Mouse (Mus musculus) forebrain, embryonic 14.5 days (tissue): ENCODE measurements around the gene H2-Ab1. TPM values are rescaled to one million over a fixed set of nuclear protein-coding genes. Genes with fewer than 3 reads are reported as not detected.

Source experiments
- ATAC-seq: fragments of 200-750 bp; cut with Nextera tagmentation; 2 replicates; pipeline ENCODE4 v1.8.0; 2017; ENCODE audit warnings: mild to moderate bottlenecking, moderate library complexity
- DNase-seq: peaks from one replicate; pipeline ENCODE4 v3.0.0-alpha.2; 2015; ENCODE audit warnings: low spot score
- H3K27ac ChIP-seq: fragments of 300-500 bp; sonication (generic); 2 replicates; pipeline ENCODE4 v1.5.1; 2014; ENCODE audit warnings: low read depth, mild to moderate bottlenecking, control low read depth, low read length, moderate library complexity
- H3K27me3 ChIP-seq: fragments of 300-500 bp; sonication (generic); replicated peaks from 2 replicates; pipeline ENCODE4 v1.6.1; 2014; ENCODE audit warnings: low read length, control low read depth, mixed read lengths; ENCODE audit not compliant: control insufficient read depth, insufficient read depth
- H3K36me3 ChIP-seq: fragments of 300-500 bp; sonication (generic); 2 replicates; pipeline ENCODE4 v1.6.1; 2014; ENCODE audit warnings: low read length, control low read depth; ENCODE audit not compliant: control insufficient read depth, insufficient read depth
- H3K4me1 ChIP-seq: fragments of 300-500 bp; sonication (generic); 2 replicates; pipeline ENCODE4 v1.6.1; 2014; ENCODE audit warnings: antibody characterized with exemption, low read length, control low read depth; ENCODE audit not compliant: control insufficient read depth, insufficient read depth
- H3K4me2 ChIP-seq: fragments of 300-500 bp; sonication (generic); 2 replicates; pipeline ENCODE4 v1.6.1; 2014; ENCODE audit warnings: mild to moderate bottlenecking, control low read depth, low read length
- H3K4me3 ChIP-seq: fragments of 300-500 bp; sonication (generic); 2 replicates; pipeline ENCODE4 v1.5.1; 2014; ENCODE audit warnings: low read depth, low read length, control low read depth
- H3K9ac ChIP-seq: fragments of 300-500 bp; sonication (generic); 2 replicates; pipeline ENCODE4 v1.6.1; 2014; ENCODE audit warnings: mild to moderate bottlenecking, low read length, control low read depth, moderate library complexity
- H3K9me3 ChIP-seq: fragments of 300-500 bp; sonication (generic); replicated peaks from 2 replicates; pipeline ENCODE4 v1.6.1; 2016; ENCODE audit warnings: low read length, control low read depth, mixed read lengths; ENCODE audit not compliant: control insufficient read depth
- WGBS: fragments of 180-500 bp; shearing (Covaris S2); extraction: QIAGEN DNeasy Blood & Tissue Kit; methylation state at CpG from one replicate; pipeline ENCODE4 v1.1.7; 2014; 5-methylcytosine and 5-hydroxymethylcytosine counted together
- polyA plus RNA-seq: library from polyadenylated mRNA; unstranded; fragments of >200 nt; fragmentation: Nextera tagmentation; extraction: Ambion mirVana; gene quantifications from 2 replicates; pipeline ENCODE4 v1.2.1, GENCODE M21; 2014

Gene H2-Ab1
- polyA plus RNA-seq, 1 experiment from 2014 or later: 1.4 TPM

GRCm38 (mm10) chr17:34244656-34245055 is 12.8 kb upstream of the H2-Ab1 start:
- Histone ChIP-seq H3K36me3 (no peaks in the 10 kb centered on the region), H3K9me3 (no peaks in the 10 kb centered on the region), H3K4me3 (no peak overlapping the region), H3K4me2 (no peak overlapping the region), H3K4me1 (no peaks in the 10 kb centered on the region), H3K9ac (no peak overlapping the region), H3K27ac (no peak overlapping the region), H3K27me3 (0 out of 2 replicates have a peak, but pooled peaks cover 2% of the 10 kb centered on the region)
- WGBS: 73% methylated on average over 4 of the region's 4 CpGs
- DNase-seq (no peak), ATAC-seq (no peak)

- no peak overlapping the region for H3K27ac ChIP-seq
- H3K36me3 ChIP-seq: no peaks in the 10 kb centered on the region
- H3K4me2 ChIP-seq: no peak overlapping the region
- 79% methylated on average over 3 of the region's 3 CpGs for WGBS
- no peak overlapping the region for H3K9ac ChIP-seq
- no peak overlapping the region for H3K4me3 ChIP-seq
- ATAC-seq (no peak), DNase-seq (no peak)
- no peaks in the 10 kb centered on the region for H3K9me3 ChIP-seq
- H3K27me3 ChIP-seq: 0 out of 2 replicates have a peak, but pooled peaks cover 2% of the 10 kb centered on the region
- no peaks in the 10 kb centered on the region for H3K4me1 ChIP-seq
These were observed 10.4 kb upstream of the H2-Ab1 start for GRCm38 (mm10) chr17:34247047-34247446.

GRCm38 (mm10) chr17:34248764-34249163 is 8.7 kb upstream of the H2-Ab1 start:
- no peak overlapping the region for H3K4me3 ChIP-seq
- 65% methylated on average over 2 of the region's 2 CpGs for WGBS

GRCm38 (mm10) chr17:34249361-34249760 is 8.1 kb upstream of the H2-Ab1 start:
- no peak overlapping the region for H3K9ac ChIP-seq

More at GRCm38 (mm10) chr17:34248764-34249163, 8.7 kb upstream of the H2-Ab1 start:
- DNase-seq (no peak), ATAC-seq (no peak)
- H3K9me3 ChIP-seq: no peaks in the 10 kb centered on the region
- no peaks in the 10 kb centered on the region for H3K4me1 ChIP-seq
- H3K36me3 ChIP-seq: no peaks in the 10 kb centered on the region
- no peak overlapping the region for H3K4me2 ChIP-seq
- H3K9ac ChIP-seq: no peak overlapping the region
- 0 out of 2 replicates have a peak, but pooled peaks cover 2% of the 10 kb centered on the region for H3K27me3 ChIP-seq
- H3K27ac ChIP-seq: no peak overlapping the region

GRCm38 (mm10) chr17:34249878-34250277 is 7.6 kb upstream of the H2-Ab1 start:
- no peak overlapping the region for H3K4me2 ChIP-seq
- no peak overlapping the region for H3K27ac ChIP-seq
- H3K4me3 ChIP-seq: no peak overlapping the region
- H3K9me3 ChIP-seq: no peaks in the 10 kb centered on the region
- WGBS: 20% methylated on average over 4 of the region's 4 CpGs
- no peaks in the 10 kb centered on the region for H3K36me3 ChIP-seq
- DNase-seq: peak; percentile 85
- 0 out of 2 replicates have a peak, but pooled peaks cover 2% of the 10 kb centered on the region for H3K27me3 ChIP-seq
- no peak overlapping the region for H3K9ac ChIP-seq
- no peaks in the 10 kb centered on the region for H3K4me1 ChIP-seq
- ATAC-seq: no peak

More at GRCm38 (mm10) chr17:34249361-34249760, 8.1 kb upstream of the H2-Ab1 start:
- H3K4me2 ChIP-seq: no peak overlapping the region
- H3K27me3 ChIP-seq: 0 out of 2 replicates have a peak, but pooled peaks cover 2% of the 10 kb centered on the region
- no peak for DNase-seq
- no peaks in the 10 kb centered on the region for H3K4me1 ChIP-seq
- H3K27ac ChIP-seq: no peak overlapping the region
- no peaks in the 10 kb centered on the region for H3K9me3 ChIP-seq
- H3K4me3 ChIP-seq: no peak overlapping the region
- no peaks in the 10 kb centered on the region for H3K36me3 ChIP-seq
- no peak for ATAC-seq
- 47% methylated on average over 3 of the region's 3 CpGs for WGBS

GRCm38 (mm10) chr17:34251666-34252065 is 5.8 kb upstream of the H2-Ab1 start:
- H3K4me1 ChIP-seq: no peaks in the 10 kb centered on the region
- 44% methylated on average over 4 of the region's 4 CpGs for WGBS
- H3K27me3 ChIP-seq: 0 out of 2 replicates have a peak, but pooled peaks cover 2% of the 10 kb centered on the region
- ATAC-seq (no peak), DNase-seq (no peak)
- H3K4me2 ChIP-seq: no peak overlapping the region
- no peaks in the 10 kb centered on the region for H3K36me3 ChIP-seq
- H3K9me3 ChIP-seq: no peaks in the 10 kb centered on the region
- no peak overlapping the region for H3K27ac ChIP-seq
- H3K4me3 ChIP-seq: no peak overlapping the region
- H3K9ac ChIP-seq: no peak overlapping the region

GRCm38 (mm10) chr17:34256501-34256900 is 988 bp upstream of the H2-Ab1 start:
- DNase-seq (no peak), ATAC-seq (no peak)
- 87% methylated on average over 5 of the region's 5 CpGs for WGBS
- Histone ChIP-seq H3K27me3 (no peaks in the 10 kb centered on the region), H3K4me3 (no peak overlapping the region), H3K36me3 (no peaks in the 10 kb centered on the region), H3K9me3 (no peaks in the 10 kb centered on the region), H3K9ac (no peak overlapping the region), H3K4me1 (no peaks in the 10 kb centered on the region), H3K27ac (no peak overlapping the region), H3K4me2 (no peak overlapping the region)

- H3K9ac ChIP-seq: no peak overlapping the region
- H3K27me3 ChIP-seq: peaks cover 19% of the 10 kb centered on the region
- 68% methylated on average over 5 of the region's 5 CpGs for WGBS
- DNase-seq (peak; percentile 11), ATAC-seq (no peak)
- H3K36me3 ChIP-seq: no peaks in the 10 kb centered on the region
- H3K4me1 ChIP-seq: peaks cover 4% of the 10 kb centered on the region; the same call in 1 of the 2 replicates
- H3K27ac ChIP-seq: no peak overlapping the region
- H3K4me3 ChIP-seq: no peak overlapping the region
- no peak overlapping the region for H3K4me2 ChIP-seq
- no peaks in the 10 kb centered on the region for H3K9me3 ChIP-seq
These were observed 3.1 kb downstream of the H2-Ab1 start for GRCm38 (mm10) chr17:34260551-34260950.

GRCm38 (mm10) chr17:34261502-34261901 is 4.0 kb downstream of the H2-Ab1 start:
- Histone ChIP-seq H3K27ac (no peak overlapping the region), H3K4me3 (no peak overlapping the region), H3K9me3 (no peaks in the 10 kb centered on the region), H3K36me3 (no peaks in the 10 kb centered on the region), H3K4me2 (no peak overlapping the region), H3K4me1 (peaks cover 4% of the 10 kb centered on the region; the same call in 1 of the 2 replicates), H3K9ac (no peak overlapping the region), H3K27me3 (peaks cover 19% of the 10 kb centered on the region)
- peak; percentile 92 for DNase-seq
- peak; percentile 54 for ATAC-seq
- 29% methylated on average over 4 of the region's 4 CpGs for WGBS
